Mouse (Mus musculus): ENCODE data around the gene Tmem60.

Tmem60 gene

DNA sequence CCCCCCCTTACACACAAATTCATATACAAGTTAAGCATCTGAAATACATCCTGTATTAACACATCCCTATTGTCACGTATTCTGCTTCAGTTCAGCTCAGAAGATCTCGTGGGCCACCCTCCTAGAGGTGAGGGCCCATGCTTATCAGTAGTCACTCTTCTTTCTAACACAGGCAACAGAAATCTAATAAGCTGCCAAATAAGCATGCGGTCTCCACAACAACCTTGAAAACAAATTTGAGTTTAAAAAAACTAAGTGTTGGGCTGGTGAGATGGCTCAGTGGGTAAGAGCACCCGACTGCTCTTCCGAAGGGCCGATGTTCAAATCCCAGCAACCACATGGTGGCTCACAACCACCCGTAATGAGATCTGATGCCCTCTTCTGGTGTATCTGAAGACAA, 24.2 kb downstream of the Tmem60 start:
- no peak for DNase-seq (ENCODE audit: low spot score in 2 of 2)

DNA sequence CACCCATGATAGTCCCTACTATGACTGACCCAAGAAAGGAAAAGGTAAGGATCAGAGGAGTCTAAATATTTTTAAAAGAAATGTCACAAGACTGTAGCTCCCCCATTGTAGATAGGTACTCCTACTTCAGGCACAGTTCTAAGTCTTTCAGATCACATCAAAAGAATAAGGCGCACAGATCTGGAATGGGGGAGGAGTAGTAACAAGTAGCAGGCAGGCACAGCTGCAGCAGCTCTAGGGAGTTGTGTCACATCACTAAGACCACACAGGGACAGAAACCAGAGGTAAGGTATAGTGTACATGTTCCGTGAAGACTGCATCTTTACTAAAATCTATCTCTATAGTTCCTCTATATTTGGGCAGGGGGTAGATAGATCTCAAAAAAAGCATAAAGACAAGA, 29.8 kb downstream of the Tmem60 start:
- DNase-seq (ENCODE audit: low spot score in 2 of 2), result no peak

- peak; percentile 36 to 85 for DNase-seq (ENCODE audit: low spot score in 2 of 2)
Observed at GRCm38 (mm10) chr5:20913372-20914275, 31.6 kb downstream of the Tmem60 start.

DNA sequence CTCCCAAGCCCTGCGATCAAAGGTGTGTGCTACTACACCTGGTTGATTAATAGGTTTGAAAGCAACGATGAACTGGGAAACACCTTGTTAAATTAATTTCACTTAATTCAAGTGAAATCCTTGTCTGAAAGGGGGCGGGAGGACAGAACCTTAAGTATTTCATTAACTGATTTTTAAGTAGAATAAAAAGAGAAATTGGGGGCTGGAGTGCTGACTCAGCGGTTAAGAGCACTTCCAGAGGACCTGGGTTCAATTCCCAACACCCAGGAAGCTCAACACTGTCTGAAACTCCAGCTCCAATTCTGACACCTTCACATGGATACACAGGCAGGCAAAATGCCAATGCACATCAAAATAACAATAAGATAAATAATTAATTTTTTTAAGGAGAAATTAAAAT, 37.0 kb downstream of the Tmem60 start:
- DNase-seq (ENCODE audit: low spot score in 2 of 2), result no peak

DNA sequence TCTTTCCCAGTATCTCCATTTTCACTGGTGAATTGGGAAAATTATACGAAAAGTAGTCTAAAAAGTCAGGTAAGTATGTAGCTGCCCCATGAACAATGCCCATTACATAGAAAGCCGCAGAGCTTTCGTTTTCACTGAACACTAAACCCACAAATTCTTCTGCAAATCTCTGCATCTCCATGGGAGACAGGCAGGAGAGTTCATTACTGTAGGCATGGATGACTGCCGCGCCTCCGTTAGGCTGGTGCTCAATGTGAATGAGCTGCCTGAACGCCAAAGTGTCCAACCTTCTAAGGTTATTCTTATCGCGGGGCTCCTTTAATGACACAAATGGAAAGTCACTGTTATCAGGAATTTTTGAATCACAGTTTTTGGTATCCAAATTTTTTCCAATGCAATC, 37.6 kb downstream of the Tmem60 start:
- DNase-seq (ENCODE audit: low spot score in 2 of 2), result no peak

DNA sequence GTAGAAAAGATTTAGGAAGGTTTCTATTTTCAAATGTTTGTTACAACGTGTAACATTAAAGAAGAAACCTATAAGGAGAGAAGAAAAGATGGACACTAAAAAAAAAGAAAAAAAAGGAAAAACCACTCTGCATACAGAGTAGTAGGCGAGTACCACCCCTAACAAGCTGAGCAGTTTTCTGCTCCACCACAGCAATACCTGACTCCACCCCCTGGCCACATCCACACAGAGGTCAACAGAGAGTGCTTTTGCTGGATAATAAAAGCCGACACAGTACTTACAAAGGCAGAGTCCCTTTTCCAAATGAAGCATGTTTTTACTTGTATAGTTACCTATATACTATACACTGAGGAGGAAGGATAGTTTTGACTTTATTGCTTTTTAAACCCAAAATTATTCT, 42.6 kb downstream of the Tmem60 start:
- no peak for DNase-seq (ENCODE audit: low spot score in 2 of 2)

DNA sequence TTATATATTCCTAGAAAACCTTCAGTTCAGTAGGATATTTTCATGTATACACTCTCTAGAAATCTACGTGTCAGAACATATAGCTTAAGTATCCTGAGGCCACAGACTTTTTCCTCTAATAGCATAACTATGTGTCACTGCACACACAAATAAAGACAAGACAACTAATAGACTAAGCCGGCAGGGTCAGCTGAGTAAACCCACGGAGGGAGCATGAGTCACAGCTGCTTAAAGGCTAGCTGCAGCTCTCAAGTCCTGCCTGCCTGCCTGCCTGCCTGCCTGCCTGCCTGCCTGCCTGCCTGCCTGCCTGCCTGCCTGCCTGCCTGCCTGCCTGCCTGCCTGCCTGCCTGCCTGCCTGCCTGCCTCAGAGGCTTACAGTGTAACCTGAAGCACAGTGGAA, 43.5 kb downstream of the Tmem60 start:
- DNase-seq (ENCODE audit: low spot score in 2 of 2), result no peak

DNA sequence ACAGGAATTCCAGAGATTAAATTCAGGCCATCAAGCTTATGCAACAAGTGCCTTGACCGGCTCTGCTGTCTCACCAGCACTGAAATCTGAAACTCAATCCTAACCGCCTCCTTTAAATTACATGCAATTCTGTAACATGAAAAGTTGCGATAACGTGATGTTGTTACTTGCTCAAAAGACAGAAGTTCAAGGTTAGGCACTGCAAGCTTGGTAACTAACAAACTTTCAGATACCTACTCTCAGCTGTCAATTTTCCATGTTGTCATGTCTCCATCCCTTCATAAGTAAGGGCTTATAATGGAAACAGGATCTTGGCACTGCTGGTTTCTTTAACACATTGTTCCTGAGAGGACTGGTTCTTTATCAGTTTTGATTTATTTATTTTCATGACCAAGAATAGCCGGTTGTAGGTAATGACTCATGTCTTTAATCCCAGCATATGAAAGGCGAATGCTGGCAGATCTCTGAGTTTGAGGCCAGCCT, 47.7 kb downstream of the Tmem60 start:
- no peak for DNase-seq (ENCODE audit: low spot score in 2 of 2)

DNA sequence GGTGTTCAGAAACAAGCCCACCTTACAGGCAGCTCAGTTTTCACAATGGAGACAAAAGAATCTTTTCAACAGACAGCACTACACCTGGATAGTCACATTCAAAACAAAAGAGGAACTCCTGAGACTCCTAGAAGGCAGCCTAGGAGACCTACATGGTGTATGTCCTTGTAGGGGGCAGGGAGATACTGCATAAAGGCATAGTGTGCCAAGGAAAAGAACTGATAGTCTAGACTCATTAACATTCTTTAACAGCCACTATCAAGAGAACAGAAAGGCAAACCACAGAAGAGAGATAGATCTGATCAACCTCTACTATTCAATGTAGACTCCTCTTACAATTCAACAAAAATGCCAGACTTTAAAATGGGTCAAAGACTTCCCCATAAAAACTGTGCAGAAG, 48.4 kb downstream of the Tmem60 start:
- no peak for DNase-seq (ENCODE audit: low spot score in 2 of 2)

DNA sequence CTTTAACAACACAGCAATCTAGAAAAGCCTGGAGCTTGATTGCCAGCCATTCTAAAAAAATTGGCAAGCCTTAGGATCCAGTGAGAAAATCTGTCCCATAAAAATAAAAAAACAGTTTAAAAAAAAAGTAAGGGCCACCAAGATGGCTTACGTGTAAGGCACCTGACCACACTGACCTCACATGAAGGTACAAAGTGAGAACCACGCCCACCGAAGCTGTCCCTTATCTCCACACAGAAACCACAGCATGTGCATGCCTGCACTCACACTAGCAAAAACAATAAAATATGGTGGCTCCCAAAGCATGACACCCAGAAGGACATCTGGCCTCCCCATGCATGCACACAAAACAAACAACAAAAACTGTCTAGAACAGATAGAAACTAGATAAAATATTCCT, 49.3 kb downstream of the Tmem60 start:
- DNase-seq (ENCODE audit: low spot score in 2 of 2), result no peak

- DNase-seq (ENCODE audit: low spot score in 2 of 2), result no peak
Observed at GRCm38 (mm10) chr5:20932585-20932984, 50.6 kb downstream of the Tmem60 start.

GRCm38 (mm10) chr5:20935934-20936333, 53.9 kb downstream of the Tmem60 start:
- DNase-seq (ENCODE audit: low spot score in 2 of 2), result no peak

Measured in frontal cortex, postnatal 36 days (tissue).